Mouse (Mus musculus) ES-CJ7 (cell line): ENCODE data around the gene Map2k5.

Experiments used
- DNase-seq: peaks from one replicate; pipeline ENCODE4 v3.0.0; 2011; ENCODE audit warnings: low read depth, low spot score

Map2k5 gene

GRCm38 (mm10) chr9:63131957-63132602 lies 245.6 kb downstream of the Map2k5 start:
- DNase-seq = peak; percentile 73

GRCm38 (mm10) chr9:63129641-63130041 lies 248.1 kb downstream of the Map2k5 start:
- DNase-seq = no peak

DNA sequence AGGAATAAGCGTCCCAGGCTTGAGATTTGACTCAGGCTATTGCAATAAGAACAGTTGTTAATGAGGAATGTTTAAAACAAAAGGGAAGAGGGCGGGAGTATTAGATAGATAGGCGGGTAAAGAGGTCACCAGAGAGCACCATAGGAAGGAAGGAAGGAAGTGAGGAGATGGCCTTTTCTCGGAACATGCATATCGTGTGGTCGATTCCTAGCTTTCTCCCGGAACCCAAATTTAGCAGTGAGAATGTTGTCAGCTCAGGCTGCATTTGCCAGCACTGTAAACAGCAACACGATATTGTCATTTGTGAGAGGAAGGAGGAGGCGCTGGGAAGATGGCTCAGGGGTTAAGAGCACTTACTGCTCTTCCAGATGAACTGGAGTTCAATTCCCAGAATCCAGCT lies 253.2 kb downstream of the Map2k5 start:
- DNase-seq = no peak

DNA sequence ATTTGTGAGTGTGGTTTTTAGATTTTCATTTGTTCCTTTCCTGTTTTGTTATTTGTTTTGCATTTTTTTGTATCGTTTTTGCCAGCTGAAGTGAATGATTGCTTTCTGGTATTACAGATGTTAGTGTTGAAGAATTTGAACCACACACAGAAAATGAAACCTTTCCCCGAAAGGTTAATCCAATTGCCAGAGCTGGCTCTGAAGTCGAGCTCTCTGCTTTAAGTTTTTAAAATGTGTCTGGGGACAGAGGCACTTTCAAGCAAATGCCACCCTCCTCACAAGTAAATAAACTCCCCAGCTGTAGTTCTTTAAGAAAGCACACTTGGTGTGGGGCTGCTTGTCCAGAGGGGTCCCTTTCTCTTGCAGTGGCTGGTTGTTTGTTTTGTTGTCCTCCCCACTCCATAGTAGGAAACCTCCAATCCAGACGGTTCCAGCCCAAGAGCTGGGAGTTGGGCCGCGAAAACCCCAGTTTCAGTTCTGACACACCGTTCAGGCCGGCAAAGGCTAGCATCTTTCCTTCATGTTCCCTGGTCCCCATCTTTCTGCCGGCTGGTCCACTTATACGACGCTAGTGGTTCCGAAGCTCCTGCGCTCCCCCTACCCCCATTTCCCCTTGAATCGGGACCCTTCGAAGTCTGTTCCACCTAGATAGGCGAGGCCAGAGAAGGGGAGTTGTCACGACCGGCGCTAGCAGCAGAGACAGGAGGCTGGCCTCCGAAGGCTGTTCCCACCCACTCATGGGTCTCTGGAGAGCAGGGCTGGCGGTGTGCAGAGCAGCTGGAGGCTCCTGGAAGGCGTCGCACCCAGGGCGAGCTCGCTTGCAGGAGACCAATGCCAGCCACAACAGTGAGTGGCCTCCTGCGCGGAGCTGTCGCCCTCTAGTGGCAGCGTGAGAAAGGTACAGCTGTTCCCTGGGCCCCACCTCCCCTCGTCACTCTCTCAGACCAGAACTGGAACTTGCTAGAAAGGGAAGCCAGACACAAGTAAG lies 254.0 kb downstream of the Map2k5 start:
- DNase-seq = peak; percentile 91

GRCm38 (mm10) chr9:63122161-63122833 lies 255.4 kb downstream of the Map2k5 start:
- no peak for DNase-seq

GRCm38 (mm10) chr9:63118385-63118784 lies 259.3 kb downstream of the Map2k5 start:
- peak; percentile 88 for DNase-seq
